9 mouse cellular contexts compared by ENCODE assay signal in genomic region chr17:83238123-83239058, GRCm38 (mm10). TPM values are rescaled to one million over a fixed set of nuclear protein-coding genes. Genes with fewer than 3 reads are reported as not detected.
A peak's percentile ranks its signal among the peaks of the same experiment; 100 is the strongest.
DNase-seq lines count a peak whose midpoint lies in the region; ATAC-seq lines count a peak whose summit lies in the region.
"Had no signal": no experiment of that assay in that cellular context is flagged by ENCODE, and none has a peak within 500 bp of the region (broad histone marks: within the 10 kb centered on the region; RNA-seq: fewer than 3 reads in every experiment).

No protein-coding gene starts in this region.

- H3K4me3 ChIP-seq in kidney, embryonic 15.5 days (replicated peaks): no peak overlapping the region
- H3K4me3 ChIP-seq in embryonic facial prominence, embryonic 10.5 days: no peak overlapping the region
- H3K4me3 ChIP-seq in hindbrain, embryonic 10.5 days: no peak overlapping the region
- H3K4me3 ChIP-seq in midbrain, embryonic 13.5 days (replicated peaks): no peak overlapping the region

- H3K36me3 ChIP-seq in kidney, embryonic 15.5 days: no peaks in the 10 kb centered on the region
- H3K36me3 ChIP-seq in embryonic facial prominence, embryonic 10.5 days (replicated peaks): no peaks in the 10 kb centered on the region
- no peaks in the 10 kb centered on the region for H3K36me3 ChIP-seq in hindbrain, embryonic 10.5 days
- no peaks in the 10 kb centered on the region for H3K36me3 ChIP-seq in midbrain, embryonic 13.5 days

- ATAC-seq in kidney, embryonic 15.5 days (replicated peaks; ENCODE audit: low FRiP score): peak; percentile 47; the same call in 1 of the 2 replicates
- ATAC-seq in midbrain, embryonic 13.5 days: peak; percentile 53

- no peak overlapping the region for H3K27ac ChIP-seq in kidney, embryonic 15.5 days
- H3K27ac ChIP-seq in embryonic facial prominence, embryonic 10.5 days (replicated peaks): peak overlapping the region; percentile 27; the same call in 1 of the 2 replicates
- peak overlapping the region; percentile 35; the same call in 1 of the 2 replicates for H3K27ac ChIP-seq in hindbrain, embryonic 10.5 days
- H3K27ac ChIP-seq in midbrain, embryonic 13.5 days: no peak overlapping the region

- no peaks in the 10 kb centered on the region for H3K27me3 ChIP-seq in kidney, embryonic 15.5 days
- H3K27me3 ChIP-seq in embryonic facial prominence, embryonic 10.5 days (replicated peaks; ENCODE audit: low read depth, poor library complexity, severe bottlenecking): no peaks in the 10 kb centered on the region; the same call in 1 of the 2 replicates
- peaks cover 16% of the 10 kb centered on the region for H3K27me3 ChIP-seq in hindbrain, embryonic 10.5 days (ENCODE audit: insufficient read depth, poor library complexity, severe bottlenecking)
- H3K27me3 ChIP-seq in midbrain, embryonic 13.5 days: peaks cover 88% of the 10 kb centered on the region

- no peak overlapping the region for H3K9ac ChIP-seq in kidney, embryonic 15.5 days
- no peak overlapping the region for H3K9ac ChIP-seq in midbrain, embryonic 13.5 days (replicated peaks)

- H3K4me1 ChIP-seq in kidney, embryonic 15.5 days: peaks cover 22% of the 10 kb centered on the region
- peaks cover 23% of the 10 kb centered on the region for H3K4me1 ChIP-seq in embryonic facial prominence, embryonic 10.5 days
- H3K4me1 ChIP-seq in hindbrain, embryonic 10.5 days (replicated peaks): peaks cover 10% of the 10 kb centered on the region
- H3K4me1 ChIP-seq in midbrain, embryonic 13.5 days (replicated peaks): no peaks in the 10 kb centered on the region

- no peaks in the 10 kb centered on the region for H3K9me3 ChIP-seq in kidney, embryonic 15.5 days (replicated peaks)
- H3K9me3 ChIP-seq in embryonic facial prominence, embryonic 10.5 days: no peaks in the 10 kb centered on the region
- 0 out of 2 replicates have a peak, but pooled peaks cover 4% of the 10 kb centered on the region for H3K9me3 ChIP-seq in hindbrain, embryonic 10.5 days
- no peaks in the 10 kb centered on the region for H3K9me3 ChIP-seq in midbrain, embryonic 13.5 days

- 56% methylated on average over 16 of the region's 16 CpGs for WGBS in kidney, embryonic 15.5 days
- WGBS in embryonic facial prominence, embryonic 10.5 days: 79% methylated on average over 16 of the region's 16 CpGs
- 78% methylated on average over 16 of the region's 16 CpGs for WGBS in hindbrain, embryonic 10.5 days
- 73% methylated on average over 16 of the region's 16 CpGs for WGBS in midbrain, embryonic 13.5 days

- DNase-seq in kidney, adult 8-10 months: no peak
- no peak for DNase-seq in embryonic facial prominence, embryonic 10.5 days (ENCODE audit: low spot score)
- DNase-seq in hindbrain, embryonic 10.5 days (ENCODE audit: low spot score): no peak
- DNase-seq in adrenal gland, postnatal 10 days: no peak
- no peak for DNase-seq in right cerebral cortex, postnatal 25 days
- no peak for DNase-seq in yolk sac, embryonic 10.5 days (ENCODE audit: low spot score)
- DNase-seq: cerebellum, adult 9-11 months had no signal

- no peak overlapping the region for H3K4me2 ChIP-seq in kidney, embryonic 15.5 days
- no peak overlapping the region for H3K4me2 ChIP-seq in midbrain, embryonic 13.5 days (replicated peaks)

RNA-seq across cellular contexts. Expression of gene Pkdcc, which starts 23.3 kb away (rescaled TPM):
- 29.3 and 33.2 TPM in 2 replicates for polyA plus RNA-seq in kidney, embryonic 15.5 days (2015; fragmentation: Nextera tagmentation; extraction: Ambion mirVana)
- 15.1 and 17.5 TPM in 2 replicates for polyA plus RNA-seq in embryonic facial prominence, embryonic 10.5 days (2016; fragmentation: Nextera tagmentation; extraction: Ambion mirVana)
- polyA plus RNA-seq in hindbrain, embryonic 10.5 days (2016; fragmentation: Nextera tagmentation; extraction: Ambion mirVana): 9.1 and 11.4 TPM in 2 replicates
- 1.5 and 2.3 TPM in 2 replicates for polyA plus RNA-seq in midbrain, embryonic 13.5 days (2015; fragmentation: Nextera tagmentation; extraction: Ambion mirVana)
- 100 to 1,000 TPM in 1 of 2 experiments, 10 to 100 TPM in 1; 95.0 to 101 TPM for total RNA-seq in adrenal gland, postnatal 10 days (2021)

Comparison
In these comparisons a context has a peak if more than half of its experiments do, and no peak if none do; other contexts are left out.
1. H3K27ac ChIP-seq: peak in embryonic facial prominence, embryonic 10.5 days (single experiment) and hindbrain, embryonic 10.5 days (single experiment); none in kidney, embryonic 15.5 days (single experiment) and midbrain, embryonic 13.5 days (single experiment).